Mouse (Mus musculus) cortical plate, adult 2 months (tissue): ENCODE data around the gene Ntn1.

Source experiments
- CTCF ChIP-seq: fragments of 200-500 bp; IDR thresholded peaks from 2 replicates; pipeline ENCODE4 v1.5.1; 2011; ENCODE audit warnings: mild to moderate bottlenecking, control low read depth, low read length; ENCODE audit not compliant: insufficient read depth; ENCODE audit errors: extremely low read depth
- POLR2A ChIP-seq: fragments of 200-500 bp; IDR thresholded peaks from 2 replicates; pipeline ENCODE4 v1.6.1; 2011; ENCODE audit warnings: mild to moderate bottlenecking, low read length, control low read depth; ENCODE audit not compliant: insufficient read depth; ENCODE audit errors: extremely low read depth

- TF ChIP-seq CTCF (no peak), POLR2A (no peak)
Observed at GRCm38 (mm10) chr11:68270730-68271467, 129.7 kb downstream of the Ntn1 start.
